Mouse (Mus musculus) liver, postnatal 0 days (tissue): ENCODE results near the gene Nrxn2. TPM values are rescaled to one million over a fixed set of nuclear protein-coding genes. Genes with fewer than 3 reads are reported as not detected.

Experiments
- ATAC-seq: fragments of 200-750 bp; cut with Nextera tagmentation; 2 replicates; pipeline ENCODE4 v1.8.0; 2017; ENCODE audit warnings: mild to moderate bottlenecking, moderate library complexity
- DNase-seq: peaks from one replicate; pipeline ENCODE4 v3.0.0-alpha.2; 2016
- H3K27ac ChIP-seq: fragments of 300-500 bp; sonication (generic); 2 replicates; pipeline ENCODE4 v1.5.1; 2014; ENCODE audit warnings: antibody characterized with exemption, moderate library complexity, mild to moderate bottlenecking, low read depth
- H3K27me3 ChIP-seq: fragments of 300-500 bp; sonication (generic); 2 replicates; pipeline ENCODE4 v1.6.1; 2014; ENCODE audit warnings: low read length, control low read depth, mixed read lengths; ENCODE audit not compliant: insufficient read depth
- H3K36me3 ChIP-seq: fragments of 300-500 bp; sonication (generic); replicated peaks from 2 replicates; pipeline ENCODE4 v1.6.1; 2014; ENCODE audit warnings: mild to moderate bottlenecking, control low read depth, low read length, moderate library complexity, mixed read lengths; ENCODE audit not compliant: insufficient read depth
- H3K4me1 ChIP-seq: fragments of 300-500 bp; sonication (generic); 2 replicates; pipeline ENCODE4 v1.6.1; 2014; ENCODE audit warnings: antibody characterized with exemption, mild to moderate bottlenecking, control low read depth; ENCODE audit not compliant: insufficient read depth
- H3K4me2 ChIP-seq: fragments of 300-500 bp; sonication (generic); 2 replicates; pipeline ENCODE4 v1.6.1; 2014; ENCODE audit warnings: low read depth, mild to moderate bottlenecking, low read length, moderate library complexity, mixed read lengths
- H3K4me3 ChIP-seq: fragments of 300-500 bp; sonication (generic); 2 replicates; pipeline ENCODE4 v1.5.1; 2014; ENCODE audit warnings: low read depth, low read length
- H3K9ac ChIP-seq: fragments of 300-500 bp; sonication (generic); replicated peaks from 2 replicates; pipeline ENCODE4 v1.6.1; 2014; ENCODE audit warnings: mild to moderate bottlenecking, moderate library complexity
- H3K9me3 ChIP-seq: fragments of 300-500 bp; sonication (generic); 2 replicates; pipeline ENCODE4 v1.6.1; 2016; ENCODE audit warnings: mild to moderate bottlenecking, control low read depth, low read length, mixed read lengths
- CTCF ChIP-seq: sonication (generic); IDR thresholded peaks from 2 replicates; pipeline ENCODE4 v1.5.1; 2016; ENCODE audit warnings: antibody characterized with exemption, low read depth
- EP300 ChIP-seq: IDR thresholded peaks from 2 replicates; pipeline ENCODE4 v1.6.1; 2016; ENCODE audit warnings: antibody characterized with exemption, low read depth, mild to moderate bottlenecking
- WGBS: fragments of 180-500 bp; shearing (Covaris S2); extraction: QIAGEN DNeasy Blood & Tissue Kit; methylation state at CpG from one replicate; pipeline ENCODE4 v1.1.7; 2014; ENCODE audit not compliant: insufficient replicate concordance; 5-methylcytosine and 5-hydroxymethylcytosine counted together
- polyA plus RNA-seq: library from polyadenylated mRNA; unstranded; fragments of >200 nt; fragmentation: Nextera tagmentation; extraction: Ambion mirVana; gene quantifications from 2 replicates; pipeline ENCODE4 v1.2.1, GENCODE M21; 2015

The Nrxn2 gene
- polyA plus RNA-seq, 1 experiment from 2014 or later, result 0.97 TPM

- Histone ChIP-seq H3K27ac (no peak overlapping the region), H3K27me3 (no peaks in the 10 kb centered on the region), H3K4me1 (no peaks in the 10 kb centered on the region), H3K4me3 (no peak overlapping the region), H3K4me2 (no peak overlapping the region), H3K9ac (no peak overlapping the region), H3K36me3 (no peaks in the 10 kb centered on the region), H3K9me3 (no peaks in the 10 kb centered on the region)
- DNase-seq (no peak), ATAC-seq (no peak)
- WGBS, result 86% methylated on average over 13 of the region's 13 CpGs
- TF ChIP-seq CTCF (no peak), EP300 (no peak)
Observed at GRCm38 (mm10) chr19:6544712-6545111, 126.2 kb downstream of the Nrxn2 start.

- TF ChIP-seq EP300, result no peak
- no peak for TF ChIP-seq CTCF
- Histone ChIP-seq H3K9ac (no peak overlapping the region), H3K27ac (no peak overlapping the region), H3K4me1 (no peaks in the 10 kb centered on the region), H3K36me3 (no peaks in the 10 kb centered on the region), H3K27me3 (no peaks in the 10 kb centered on the region), H3K9me3 (no peaks in the 10 kb centered on the region), H3K4me3 (no peak overlapping the region), H3K4me2 (no peak overlapping the region)
- ATAC-seq, result no peak
- 77% methylated on average over 5 of the region's 5 CpGs for WGBS
- DNase-seq, result no peak
Observed at GRCm38 (mm10) chr19:6545481-6545880, 127.0 kb downstream of the Nrxn2 start.

GRCm38 (mm10) chr19:6546096-6546495 is 127.6 kb downstream of the Nrxn2 start:
- no peak for TF ChIP-seq CTCF
- no peak for TF ChIP-seq EP300
- no peak overlapping the region for H3K4me2 ChIP-seq
- no peak overlapping the region for H3K4me3 ChIP-seq
- H3K36me3 ChIP-seq, result no peaks in the 10 kb centered on the region
- H3K9ac ChIP-seq, result no peak overlapping the region
- H3K4me1 ChIP-seq, result no peaks in the 10 kb centered on the region
- H3K9me3 ChIP-seq, result no peaks in the 10 kb centered on the region
- ATAC-seq (0 out of 2 replicates have a peak, but pooled peaks have one; percentile 17), DNase-seq (no peak)
- WGBS, result 71% methylated on average over 1 of the region's 1 CpGs
- H3K27ac ChIP-seq, result no peak overlapping the region
- H3K27me3 ChIP-seq, result no peaks in the 10 kb centered on the region

- Histone ChIP-seq H3K4me1 (no peaks in the 10 kb centered on the region), H3K36me3 (no peaks in the 10 kb centered on the region), H3K4me3 (no peak overlapping the region), H3K27me3 (no peaks in the 10 kb centered on the region), H3K9me3 (no peaks in the 10 kb centered on the region), H3K9ac (no peak overlapping the region), H3K27ac (no peak overlapping the region), H3K4me2 (no peak overlapping the region)
- DNase-seq (no peak), ATAC-seq (no peak)
- 78% methylated on average over 5 of the region's 5 CpGs for WGBS
- no peak for TF ChIP-seq CTCF
- no peak for TF ChIP-seq EP300
Observed at GRCm38 (mm10) chr19:6547801-6548200, 129.3 kb downstream of the Nrxn2 start.

GRCm38 (mm10) chr19:6548431-6549410 is 130.2 kb downstream of the Nrxn2 start:
- H3K9me3 ChIP-seq, result no peaks in the 10 kb centered on the region
- WGBS, result 64% methylated on average over 16 of the region's 16 CpGs
- no peak overlapping the region; the same call in 1 of the 2 replicates for H3K9ac ChIP-seq
- H3K4me3 ChIP-seq, result no peak overlapping the region
- no peaks in the 10 kb centered on the region for H3K4me1 ChIP-seq
- DNase-seq, result no peak
- ATAC-seq, result no peak
- no peak for TF ChIP-seq EP300
- no peak for TF ChIP-seq CTCF
- H3K4me2 ChIP-seq, result no peak overlapping the region
- no peak overlapping the region for H3K27ac ChIP-seq
- H3K27me3 ChIP-seq, result no peaks in the 10 kb centered on the region
- no peaks in the 10 kb centered on the region for H3K36me3 ChIP-seq

GRCm38 (mm10) chr19:6549566-6549965 is 131.0 kb downstream of the Nrxn2 start:
- Histone ChIP-seq H3K9me3 (no peaks in the 10 kb centered on the region), H3K27me3 (no peaks in the 10 kb centered on the region), H3K4me2 (no peak overlapping the region), H3K36me3 (no peaks in the 10 kb centered on the region), H3K27ac (no peak overlapping the region), H3K9ac (no peak overlapping the region), H3K4me3 (no peak overlapping the region), H3K4me1 (no peaks in the 10 kb centered on the region)
- no peak for ATAC-seq
- no peak for DNase-seq
- WGBS, result 86% methylated on average over 11 of the region's 11 CpGs
- no peak for TF ChIP-seq EP300
- no peak for TF ChIP-seq CTCF
